Mouse (Mus musculus): ENCODE measurements around the gene Ccdc3.

Ccdc3 gene

GRCm38 (mm10) chr2:5137500-5138286 is at the start of gene Ccdc3:
TSS of gene Ccdc3 (plus strand) at chr2:5137776.
- DNase-seq (ENCODE audit: low read depth): no peak

GRCm38 (mm10) chr2:5090385-5090784 is 47.2 kb upstream of the Ccdc3 start:
- DNase-seq (ENCODE audit: low read depth): peak; percentile 56

GRCm38 (mm10) chr2:5094876-5095275 is 42.7 kb upstream of the Ccdc3 start:
- DNase-seq (ENCODE audit: low read depth): no peak

- no peak for DNase-seq (ENCODE audit: low read depth)
These were observed 42.3 kb upstream of the Ccdc3 start for GRCm38 (mm10) chr2:5095316-5095715.

GRCm38 (mm10) chr2:5097786-5098445 is 39.7 kb upstream of the Ccdc3 start:
- no peak for DNase-seq (ENCODE audit: low read depth)

GRCm38 (mm10) chr2:5099176-5099575 is 38.4 kb upstream of the Ccdc3 start:
- no peak for DNase-seq (ENCODE audit: low read depth)

- no peak for DNase-seq (ENCODE audit: low read depth)
These were observed 35.8 kb upstream of the Ccdc3 start for GRCm38 (mm10) chr2:5101743-5102245.

GRCm38 (mm10) chr2:5102891-5103290 is 34.7 kb upstream of the Ccdc3 start:
- DNase-seq (ENCODE audit: low read depth): no peak

GRCm38 (mm10) chr2:5112785-5113291 is 24.7 kb upstream of the Ccdc3 start:
- DNase-seq (ENCODE audit: low read depth): no peak

- DNase-seq (ENCODE audit: low read depth): no peak
These were observed 23.2 kb upstream of the Ccdc3 start for GRCm38 (mm10) chr2:5114386-5114785.

GRCm38 (mm10) chr2:5116856-5117532 is 20.6 kb upstream of the Ccdc3 start:
- no peak for DNase-seq (ENCODE audit: low read depth)

- no peak for DNase-seq (ENCODE audit: low read depth)
These were observed 12.1 kb upstream of the Ccdc3 start for GRCm38 (mm10) chr2:5125506-5125905.

GRCm38 (mm10) chr2:5127369-5127768 is 10.2 kb upstream of the Ccdc3 start:
- no peak for DNase-seq (ENCODE audit: low read depth)

- DNase-seq (ENCODE audit: low read depth): no peak
These were observed 8.5 kb upstream of the Ccdc3 start for GRCm38 (mm10) chr2:5129099-5129498.

GRCm38 (mm10) chr2:5132046-5132445 is 5.5 kb upstream of the Ccdc3 start:
- DNase-seq (ENCODE audit: low read depth): no peak

- no peak for DNase-seq (ENCODE audit: low read depth)
These were observed 2.4 kb upstream of the Ccdc3 start for GRCm38 (mm10) chr2:5134959-5135743.

GRCm38 (mm10) chr2:5139961-5140360 is 2.4 kb downstream of the Ccdc3 start:
- DNase-seq (ENCODE audit: low read depth): no peak

GRCm38 (mm10) chr2:5144446-5144845 is 6.9 kb downstream of the Ccdc3 start:
- DNase-seq (ENCODE audit: low read depth): no peak

- DNase-seq (ENCODE audit: low read depth): no peak
These were observed 10.3 kb downstream of the Ccdc3 start for GRCm38 (mm10) chr2:5147907-5148306.

- no peak for DNase-seq (ENCODE audit: low read depth)
These were observed 17.1 kb downstream of the Ccdc3 start for GRCm38 (mm10) chr2:5154711-5155110.

GRCm38 (mm10) chr2:5160236-5160848 is 22.8 kb downstream of the Ccdc3 start:
- DNase-seq (ENCODE audit: low read depth): no peak
